Mouse (Mus musculus) lung, adult 2 months (tissue): ENCODE results near the gene Tmcc1.

Source experiments
- CTCF ChIP-seq: fragments of 200-500 bp; IDR thresholded peaks from 2 replicates; pipeline ENCODE4 v1.5.1; 2011; ENCODE audit warnings: mild to moderate bottlenecking, low read length, control low read depth; ENCODE audit not compliant: insufficient read depth
- POLR2A ChIP-seq: fragments of 200-500 bp; IDR thresholded peaks from 2 replicates; pipeline ENCODE4 v1.6.1; 2011; ENCODE audit warnings: low read depth, mild to moderate bottlenecking, control low read depth, low read length, borderline replicate concordance; ENCODE audit errors: extremely low read depth

DNA sequence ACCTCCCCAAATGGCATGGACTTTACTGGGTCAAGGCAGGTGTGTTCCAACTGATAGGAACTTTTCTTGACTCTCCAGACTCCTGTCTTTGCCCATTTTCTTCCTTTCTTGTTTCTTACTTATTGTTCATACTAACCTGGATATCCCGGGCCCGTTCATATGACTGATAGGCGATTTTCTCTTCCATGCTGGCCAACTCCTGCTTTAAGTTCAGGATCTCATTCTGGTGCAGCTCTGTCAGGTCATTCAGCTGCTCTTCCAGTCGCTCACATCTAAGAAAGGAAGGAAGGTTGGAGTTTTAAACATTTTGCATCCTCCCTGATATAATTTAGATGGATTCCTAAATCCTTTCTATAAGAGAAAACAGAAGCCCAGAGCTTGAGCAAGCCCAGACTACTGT, 168.6 kb downstream of the Tmcc1 start:
- TF ChIP-seq CTCF (no peak), POLR2A (no peak)
